Mouse (Mus musculus) small intestine, adult 2 months (tissue): Measurements from ENCODE around the gene Arhgap35. TPM values are rescaled to one million over a fixed set of nuclear protein-coding genes. Genes with fewer than 3 reads are reported as not detected.
A peak's percentile ranks its signal among the peaks of the same experiment; 100 is the strongest.
"Not testable (repeated sequence)": the region's sequence is repeated elsewhere in the genome, so short reads cannot be mapped to it uniquely, and the experiment has no call there.

Source experiments
- H3K27ac ChIP-seq: fragments of 200-500 bp; 2 replicates; pipeline ENCODE4 v1.5.1; 2012; ENCODE audit warnings: low read depth, low read length, control low read depth, inconsistent platforms; ENCODE audit not compliant: insufficient read depth
- H3K27me3 ChIP-seq: fragments of 200-500 bp; 2 replicates; pipeline ENCODE4 v1.6.1; 2012; ENCODE audit warnings: mild to moderate bottlenecking, moderate library complexity, low read length, inconsistent platforms; ENCODE audit not compliant: control insufficient read depth, insufficient read depth
- H3K36me3 ChIP-seq: fragments of 200-500 bp; 2 replicates; pipeline ENCODE4 v1.6.1; 2012; ENCODE audit warnings: mild to moderate bottlenecking, low read length, control low read depth, inconsistent platforms; ENCODE audit not compliant: control insufficient read depth, insufficient read depth
- H3K4me1 ChIP-seq: fragments of 200-500 bp; 2 replicates; pipeline ENCODE4 v1.6.1; 2012; ENCODE audit warnings: low read length, inconsistent platforms, mixed read lengths; ENCODE audit not compliant: control insufficient read depth, insufficient read depth, insufficient read length
- H3K4me3 ChIP-seq: fragments of 200-500 bp; 2 replicates; pipeline ENCODE4 v1.5.1; 2012; ENCODE audit warnings: low read depth, mild to moderate bottlenecking, control low read depth, inconsistent platforms, low read length, moderate library complexity
- CTCF ChIP-seq: fragments of 200-500 bp; IDR thresholded peaks from 2 replicates; pipeline ENCODE4 v1.5.1; 2012; ENCODE audit warnings: low read depth, mild to moderate bottlenecking, control low read depth, inconsistent platforms, low read length, moderate library complexity, mixed read lengths; ENCODE audit not compliant: insufficient replicate concordance, insufficient read length; ENCODE audit errors: extremely low read depth
- POLR2A ChIP-seq: fragments of 200-500 bp; IDR thresholded peaks from 2 replicates; pipeline ENCODE4 v1.6.1; 2012; ENCODE audit warnings: low read depth, mild to moderate bottlenecking, control low read depth, inconsistent platforms, low read length, moderate library complexity
- WGBS: fragments of 180-500 bp; shearing (Covaris S2); methylation state at CpG from one replicate; pipeline ENCODE4 v1.1.7; 2018; 5-methylcytosine and 5-hydroxymethylcytosine counted together
- polyA plus RNA-seq: library from polyadenylated mRNA; depleted of rRNA; stranded (reverse); fragments of >200 nt; gene quantifications from 2 replicates; pipeline ENCODE4 v1.2.3, GENCODE M21; 2012; rRNA removed

The Arhgap35 gene
- 3.6 and 11.6 TPM in 2 replicates for polyA plus RNA-seq

DNA sequence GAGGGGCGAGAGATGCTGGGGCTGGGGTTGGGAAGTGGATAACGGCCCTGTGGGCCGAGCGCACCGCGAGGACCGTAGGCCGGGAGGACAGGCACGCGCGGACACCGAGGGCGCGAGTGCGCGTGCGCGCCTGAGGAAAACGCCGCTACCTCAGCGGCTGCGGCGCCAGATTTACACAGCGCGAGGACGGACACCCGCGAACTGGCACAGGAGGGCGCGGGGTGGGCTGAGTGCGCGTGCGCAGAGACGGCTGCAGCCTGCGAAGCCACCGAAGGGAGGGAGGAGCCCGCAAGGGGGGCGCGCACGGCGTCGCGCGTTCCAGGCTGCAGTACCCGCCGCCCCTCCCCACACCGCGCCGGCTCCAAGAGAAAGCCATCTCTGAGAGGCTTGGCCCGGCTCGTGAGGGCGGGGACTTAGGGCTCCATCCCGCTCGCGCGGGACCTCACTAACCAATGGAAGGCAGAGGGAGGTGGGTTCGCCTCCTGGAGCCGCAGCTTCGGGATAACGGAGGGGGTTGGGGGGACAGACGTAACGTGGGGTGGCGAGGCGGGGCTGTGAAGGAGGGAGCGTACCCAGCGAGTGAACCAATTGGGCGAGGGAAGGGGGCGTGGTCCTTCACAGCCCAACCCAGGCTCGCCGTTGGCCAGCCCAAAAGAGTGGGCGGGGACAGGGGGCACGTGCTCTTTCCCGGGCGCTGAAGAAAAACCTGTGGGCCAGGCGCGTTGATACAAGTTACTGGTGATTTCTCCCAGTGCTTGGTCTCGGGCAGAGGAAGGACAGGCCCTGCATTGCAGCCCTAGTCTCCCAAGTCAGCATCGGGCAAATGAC is at the start of gene Arhgap35:
Gene Arhgap35 (minus strand): TSS at position 106 of the 828 bp plus-strand sequence.
- H3K27ac ChIP-seq = peak within 1 kb of the TSS; percentile 84

DNA sequence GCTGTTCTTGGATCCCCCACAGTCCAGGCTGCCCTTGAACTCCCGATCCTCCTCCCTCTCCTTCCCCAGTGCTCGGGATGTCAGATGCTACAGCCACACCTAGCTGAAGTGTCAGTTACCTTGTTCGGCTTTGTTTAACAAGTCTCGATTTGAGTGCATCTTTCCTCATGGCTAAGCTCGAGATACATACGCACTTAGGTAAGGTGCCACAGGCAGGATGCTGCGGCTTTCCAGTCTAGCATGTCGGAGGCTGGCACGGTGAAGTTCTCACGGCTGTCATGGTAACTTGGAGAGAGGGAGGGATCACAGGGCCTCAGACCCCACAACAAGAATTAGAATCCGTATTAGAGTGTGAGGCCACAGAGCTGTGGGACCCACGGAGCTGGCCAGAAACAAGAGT is 29.5 kb upstream of the Arhgap35 start:
- H3K27me3 ChIP-seq = no peaks in the 10 kb centered on the region
- no peaks in the 10 kb centered on the region for H3K4me1 ChIP-seq
- TF ChIP-seq CTCF (no peak), POLR2A (no peak)
- no peak overlapping the region for H3K27ac ChIP-seq
- H3K36me3 ChIP-seq = no peaks in the 10 kb centered on the region
- no peak overlapping the region for H3K4me3 ChIP-seq
- WGBS = 83% methylated on average over 12 of the region's 12 CpGs

More for the DNA sequence above, at the start of gene Arhgap35:
- WGBS = under 1% methylated on average over 78 of the region's 78 CpGs
- H3K4me3 ChIP-seq = peak within 1 kb of the TSS; percentile 72
- no peaks in the 10 kb centered on the region for H3K36me3 ChIP-seq
- H3K27me3 ChIP-seq = peaks cover 7% of the 10 kb centered on the region; the same call in 1 of the 2 replicates
- H3K4me1 ChIP-seq = peaks cover 6% of the 10 kb centered on the region; the same call in 1 of the 2 replicates
- TF ChIP-seq POLR2A (peak; percentile 57), CTCF (no peak)

DNA sequence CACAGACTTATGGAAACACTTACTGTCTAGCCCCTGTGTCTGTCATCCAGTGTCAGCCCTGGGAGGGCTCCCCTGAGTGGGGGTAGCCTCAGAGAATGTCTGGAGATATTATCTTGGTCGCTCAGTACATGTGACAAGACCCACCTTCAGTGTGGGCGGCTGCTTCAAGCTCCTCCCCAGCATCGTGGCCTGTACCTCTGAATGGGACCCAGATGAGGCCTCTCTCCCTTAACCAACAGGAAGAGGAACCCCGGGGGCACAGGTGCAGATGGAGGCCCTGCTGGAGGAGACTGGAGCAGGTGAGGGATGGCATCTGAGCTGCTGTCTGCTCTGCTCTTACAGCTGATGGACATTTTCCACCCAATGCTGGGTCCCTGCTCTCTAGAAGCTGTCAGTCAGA is 28.3 kb upstream of the Arhgap35 start:
- H3K4me1 ChIP-seq, H3K36me3 ChIP-seq, H3K27ac ChIP-seq, H3K4me3 ChIP-seq, H3K27me3 ChIP-seq: not testable (repeated sequence)
- WGBS = 25% methylated on average over 4 of the region's 4 CpGs

DNA sequence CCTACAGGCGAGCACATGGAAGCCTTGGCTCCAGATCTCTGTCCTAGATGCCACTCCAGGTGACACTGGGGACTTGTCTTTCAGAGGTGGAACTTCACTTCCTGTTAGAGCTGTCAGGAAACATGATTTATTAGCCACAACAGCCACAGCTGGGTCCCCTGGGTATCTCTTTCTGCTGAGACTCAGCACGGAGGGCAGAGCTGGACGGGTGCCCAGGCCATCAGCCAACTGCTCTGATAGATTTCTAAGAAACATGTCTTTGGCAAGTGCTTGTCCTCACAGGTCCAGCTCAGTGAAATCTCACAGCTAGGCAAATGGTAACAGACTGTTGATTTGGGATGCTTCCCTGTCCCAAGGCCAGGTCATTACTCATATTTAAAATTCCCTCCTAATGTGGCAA is 24.2 kb upstream of the Arhgap35 start:
- 13% methylated on average over 3 of the region's 3 CpGs for WGBS
- TF ChIP-seq POLR2A (no peak), CTCF (no peak)

DNA sequence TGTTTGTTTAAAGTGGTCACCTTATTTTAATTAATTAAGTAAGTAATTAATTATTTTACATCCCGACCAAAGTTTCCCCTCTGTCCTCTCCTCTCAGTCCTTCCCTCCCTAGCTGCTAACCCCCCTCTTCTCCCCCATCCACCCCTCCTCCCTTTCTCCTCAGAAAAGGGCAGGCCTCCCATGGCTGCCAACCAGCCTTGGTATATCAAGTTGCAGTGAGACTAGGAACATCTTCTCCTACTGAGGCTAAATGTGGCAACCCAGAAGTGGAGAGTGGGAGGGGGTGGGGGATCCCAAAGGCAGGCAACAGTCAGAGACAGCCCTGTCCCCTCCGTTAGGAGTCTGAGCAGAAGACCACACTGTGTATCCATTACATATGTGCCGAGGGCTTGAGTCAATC is 20.3 kb upstream of the Arhgap35 start:
- no peaks in the 10 kb centered on the region for H3K27me3 ChIP-seq
- H3K4me3 ChIP-seq = no peak overlapping the region
- H3K4me1 ChIP-seq = no peaks in the 10 kb centered on the region
- H3K27ac ChIP-seq = no peak overlapping the region
- H3K36me3 ChIP-seq = no peaks in the 10 kb centered on the region
- TF ChIP-seq POLR2A = no peak
- TF ChIP-seq CTCF = no peak
- WGBS = 70% methylated on average over 3 of the region's 3 CpGs

More for the DNA sequence above, 24.2 kb upstream of the Arhgap35 start:
- Histone ChIP-seq H3K27ac (no peak overlapping the region), H3K4me1 (no peaks in the 10 kb centered on the region), H3K27me3 (no peaks in the 10 kb centered on the region), H3K4me3 (no peak overlapping the region), H3K36me3 (no peaks in the 10 kb centered on the region)

DNA sequence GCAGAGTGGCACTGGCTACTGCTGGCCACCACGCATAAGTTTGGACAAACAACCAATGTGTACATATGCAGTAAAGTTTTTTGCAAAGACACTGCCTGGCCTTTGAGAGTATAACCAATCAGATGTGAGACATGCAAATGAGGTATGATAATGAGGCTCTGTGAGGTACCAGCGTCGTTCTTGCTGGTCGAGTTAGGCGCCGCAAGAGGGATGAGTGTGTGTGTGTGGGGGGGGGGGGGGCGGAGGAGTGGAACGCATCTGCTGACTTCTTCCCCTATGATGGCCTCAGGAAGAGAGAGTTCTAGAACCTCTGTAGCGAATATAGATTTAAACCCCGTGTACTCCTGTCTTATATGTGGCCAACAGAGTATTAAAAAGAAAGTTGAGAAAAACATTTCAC is 19.1 kb upstream of the Arhgap35 start:
- H3K4me3 ChIP-seq, H3K27ac ChIP-seq, H3K27me3 ChIP-seq, H3K4me1 ChIP-seq, H3K36me3 ChIP-seq: not testable (repeated sequence)
- WGBS = 10% methylated on average over 10 of the region's 10 CpGs

DNA sequence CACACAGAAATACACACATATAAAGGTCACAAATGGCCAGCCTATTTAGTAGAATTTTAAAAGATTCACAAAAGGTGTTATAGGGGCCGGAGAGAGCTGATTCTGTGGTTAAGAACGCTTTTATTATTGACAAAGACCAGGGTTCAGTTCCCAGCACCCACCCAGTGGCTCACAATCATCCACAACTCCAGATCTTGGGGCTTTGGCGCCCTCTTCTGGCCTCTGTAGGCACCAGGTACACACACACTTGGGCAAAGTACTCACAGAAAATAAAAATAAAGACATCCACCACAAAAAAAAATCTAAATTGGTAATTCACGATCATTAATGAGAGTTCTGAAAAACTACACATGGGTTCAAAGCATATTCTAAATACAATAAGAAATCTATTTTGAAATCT is 17.1 kb upstream of the Arhgap35 start:
- Histone ChIP-seq H3K36me3 (no peaks in the 10 kb centered on the region), H3K4me1 (no peaks in the 10 kb centered on the region), H3K27ac (no peak overlapping the region), H3K4me3 (no peak overlapping the region), H3K27me3 (no peaks in the 10 kb centered on the region)
- TF ChIP-seq CTCF (no peak), POLR2A (no peak)
- 71% methylated on average over 4 of the region's 4 CpGs for WGBS

DNA sequence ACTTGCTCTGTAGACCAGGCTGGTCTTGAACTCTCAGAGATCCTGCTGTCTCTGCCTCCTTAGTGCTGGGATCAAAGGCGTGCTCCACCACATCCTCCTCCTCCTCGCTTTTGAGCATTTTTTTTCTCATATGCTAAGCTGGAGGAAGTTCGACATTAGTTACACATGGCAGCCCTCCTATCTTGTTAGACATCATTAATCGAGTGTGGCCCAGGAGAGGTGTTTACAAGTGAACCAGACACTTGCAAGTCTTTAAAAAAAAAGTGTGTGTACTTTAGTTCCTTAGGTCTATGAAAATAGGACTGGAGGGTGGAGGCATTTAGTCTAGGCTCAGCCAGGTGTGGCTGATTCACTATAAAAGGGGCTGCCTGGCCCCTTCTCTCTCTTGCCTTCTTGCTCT is 16.2 kb upstream of the Arhgap35 start:
- no peak overlapping the region for H3K4me3 ChIP-seq
- H3K27me3 ChIP-seq = no peaks in the 10 kb centered on the region
- H3K27ac ChIP-seq = no peak overlapping the region
- no peaks in the 10 kb centered on the region for H3K36me3 ChIP-seq
- WGBS = 35% methylated on average over 4 of the region's 4 CpGs
- no peaks in the 10 kb centered on the region for H3K4me1 ChIP-seq
- no peak for TF ChIP-seq CTCF
- no peak for TF ChIP-seq POLR2A
